Mouse (Mus musculus) thymus, postnatal 25 days (tissue): ENCODE measurements around the gene Hoxa13.

Source experiments
- DNase-seq: peaks from one replicate; pipeline ENCODE4 v3.0.0; 2022

Hoxa13 gene

DNA sequence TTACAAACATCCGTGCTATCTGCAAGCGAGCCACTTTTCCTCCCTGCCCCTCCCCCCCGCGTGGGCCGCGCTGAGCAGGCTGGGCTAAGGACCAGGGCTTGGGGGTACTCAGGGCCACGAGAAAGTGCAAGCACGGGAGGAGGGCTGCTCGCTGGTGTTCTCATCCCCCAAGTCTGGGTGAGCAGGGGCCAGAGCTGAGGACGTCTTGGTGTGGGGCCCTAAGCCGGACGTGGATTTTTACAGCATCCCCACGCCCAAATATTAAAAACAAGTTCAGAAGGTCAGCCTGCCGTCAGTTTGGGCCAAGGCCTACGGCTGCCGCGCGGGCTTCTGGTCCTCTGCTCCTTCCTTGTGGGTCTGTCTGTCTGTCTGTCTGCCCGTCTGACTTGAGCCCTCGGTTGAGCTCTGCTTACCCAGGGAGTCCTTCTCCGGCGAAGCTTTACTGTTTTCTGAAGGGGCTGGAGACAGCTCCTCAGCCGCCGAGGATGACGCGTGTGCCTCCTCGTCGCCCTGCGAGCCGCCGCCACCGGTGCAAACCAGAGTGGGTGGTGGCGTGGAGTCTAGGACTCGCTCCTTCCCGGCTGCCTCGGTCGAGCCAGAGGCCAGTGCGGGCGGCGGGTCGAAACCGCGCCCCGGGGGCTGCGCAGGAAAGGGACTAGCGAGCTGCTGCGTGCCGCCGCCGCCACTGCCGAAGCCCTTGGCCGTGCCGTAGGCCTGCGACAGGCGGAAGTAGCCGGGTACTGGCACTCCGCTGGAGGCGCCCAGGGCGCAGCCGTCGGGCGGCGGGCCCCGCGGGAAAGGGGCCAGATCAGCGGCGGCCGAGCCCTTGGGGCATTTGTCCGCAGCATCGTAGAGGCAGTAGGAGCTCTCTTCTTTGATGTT lies 26.9 kb downstream of the Hoxa13 start:
- DNase-seq, result peak; percentile 25

DNA sequence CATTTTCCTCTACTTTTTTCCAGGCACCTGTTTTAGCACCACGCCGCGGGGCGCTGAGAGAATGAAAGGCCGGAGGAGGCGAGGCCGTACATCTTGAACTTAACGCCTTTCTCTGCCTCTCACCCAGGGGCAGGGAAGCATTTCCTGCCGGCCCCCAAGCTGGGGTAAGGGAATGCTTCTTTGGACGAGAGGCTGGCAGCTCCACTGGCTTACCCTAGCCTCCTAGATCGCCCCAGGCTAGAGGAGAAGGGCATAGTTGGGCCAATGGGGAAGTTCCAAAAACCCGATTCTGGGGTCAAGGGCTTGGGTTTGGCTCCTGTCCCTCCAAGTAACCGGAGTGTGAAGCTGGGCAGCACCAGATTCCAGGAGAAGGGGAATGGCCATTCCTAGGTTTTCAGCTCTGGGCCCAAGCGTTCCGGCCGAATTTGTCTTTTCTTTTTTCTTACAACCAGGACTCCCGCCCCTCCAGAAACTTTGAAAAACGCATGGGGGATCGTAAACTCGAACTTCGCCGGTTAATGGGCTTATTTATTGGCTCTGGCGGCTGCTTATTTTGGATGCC lies 27.6 kb downstream of the Hoxa13 start:
- no peak for DNase-seq

DNA sequence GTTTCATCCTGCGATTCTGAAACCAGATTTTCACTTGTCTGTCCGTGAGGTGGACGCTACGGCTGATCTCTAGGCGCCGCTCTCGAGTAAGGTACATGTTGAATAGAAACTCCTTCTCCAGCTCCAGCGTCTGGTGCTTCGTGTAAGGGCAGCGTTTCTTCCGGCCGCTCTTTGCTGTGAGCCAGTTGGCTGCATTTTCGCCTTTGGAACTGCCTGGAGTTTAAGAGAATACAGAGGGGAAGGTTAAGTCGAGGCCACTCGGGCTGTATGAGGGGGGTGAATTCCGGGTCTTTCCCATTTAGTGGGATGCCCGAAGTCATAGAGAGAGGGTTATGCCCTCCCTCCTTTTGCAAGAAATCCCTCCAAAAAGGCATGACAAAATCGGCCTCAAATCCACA lies 28.1 kb downstream of the Hoxa13 start:
- DNase-seq, result peak; percentile 18

DNA sequence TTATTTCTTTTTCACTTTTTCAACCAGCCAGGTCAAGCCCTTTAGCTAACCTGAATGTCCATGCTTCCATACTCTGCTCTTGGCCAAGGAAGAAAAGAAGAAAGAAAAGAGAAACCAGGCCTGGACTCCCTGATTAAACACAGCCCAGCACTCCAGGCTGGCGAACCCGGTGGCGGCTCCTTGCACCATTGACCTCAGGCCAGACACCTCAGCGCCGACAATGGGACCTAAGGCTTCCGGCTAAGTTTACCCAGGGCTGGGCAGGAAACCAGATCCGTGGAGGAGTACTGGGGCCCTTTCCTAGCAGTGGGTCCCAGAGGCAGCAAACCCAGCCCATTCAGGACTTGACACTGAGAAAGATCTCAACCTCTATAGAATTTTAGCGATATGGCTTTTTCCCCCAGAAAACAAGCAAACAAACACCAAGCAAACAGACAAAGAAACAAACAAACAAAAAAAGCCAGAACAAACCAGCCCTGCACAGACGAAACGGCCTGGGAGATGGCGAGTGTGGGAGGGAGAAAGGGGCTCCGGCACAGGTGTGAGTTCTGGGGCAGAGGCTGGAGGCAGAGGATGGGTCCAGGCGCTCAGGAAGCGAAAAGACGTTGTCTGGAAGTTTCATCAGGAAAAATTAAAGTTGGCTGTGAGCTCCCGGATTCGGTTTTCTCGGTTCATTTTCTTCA lies 28.7 kb downstream of the Hoxa13 start:
- DNase-seq, result peak; percentile 7

DNA sequence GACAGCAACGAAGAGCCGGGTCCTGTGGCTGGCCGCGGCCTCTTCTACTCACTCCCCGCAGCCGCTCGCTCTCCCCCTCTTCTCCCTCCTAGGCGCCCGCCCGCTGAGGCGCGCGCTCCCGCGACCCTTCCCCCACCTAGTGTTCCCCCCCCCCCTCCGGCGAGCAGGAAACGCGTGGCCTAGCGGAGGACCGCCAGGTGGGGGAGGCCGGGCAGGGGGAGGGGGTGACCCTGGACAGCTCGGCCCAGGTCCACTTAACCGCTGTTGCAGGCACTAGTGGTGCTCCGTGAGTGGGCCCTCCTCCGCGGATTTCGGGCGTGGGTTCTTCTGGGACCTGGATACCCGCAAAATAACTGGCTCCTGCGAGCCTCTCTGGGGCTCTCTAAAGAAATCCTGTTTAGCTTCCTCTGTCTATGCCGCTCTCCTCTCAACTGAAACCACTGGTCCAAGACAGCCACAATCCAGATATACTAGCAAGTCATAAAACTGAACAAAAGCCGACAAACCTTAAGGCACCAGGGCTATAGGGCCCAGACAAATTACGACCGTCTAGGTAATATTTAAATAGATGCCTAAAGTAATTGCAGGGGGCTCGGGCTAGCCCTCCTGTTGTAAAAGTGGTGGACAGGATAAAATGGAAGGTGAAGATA lies 30.0 kb downstream of the Hoxa13 start, which contains the start of gene Hoxa9:
Hoxa9 (minus strand) TSS at position 574 of the 650 bp plus-strand sequence.
- DNase-seq, result no peak

DNA sequence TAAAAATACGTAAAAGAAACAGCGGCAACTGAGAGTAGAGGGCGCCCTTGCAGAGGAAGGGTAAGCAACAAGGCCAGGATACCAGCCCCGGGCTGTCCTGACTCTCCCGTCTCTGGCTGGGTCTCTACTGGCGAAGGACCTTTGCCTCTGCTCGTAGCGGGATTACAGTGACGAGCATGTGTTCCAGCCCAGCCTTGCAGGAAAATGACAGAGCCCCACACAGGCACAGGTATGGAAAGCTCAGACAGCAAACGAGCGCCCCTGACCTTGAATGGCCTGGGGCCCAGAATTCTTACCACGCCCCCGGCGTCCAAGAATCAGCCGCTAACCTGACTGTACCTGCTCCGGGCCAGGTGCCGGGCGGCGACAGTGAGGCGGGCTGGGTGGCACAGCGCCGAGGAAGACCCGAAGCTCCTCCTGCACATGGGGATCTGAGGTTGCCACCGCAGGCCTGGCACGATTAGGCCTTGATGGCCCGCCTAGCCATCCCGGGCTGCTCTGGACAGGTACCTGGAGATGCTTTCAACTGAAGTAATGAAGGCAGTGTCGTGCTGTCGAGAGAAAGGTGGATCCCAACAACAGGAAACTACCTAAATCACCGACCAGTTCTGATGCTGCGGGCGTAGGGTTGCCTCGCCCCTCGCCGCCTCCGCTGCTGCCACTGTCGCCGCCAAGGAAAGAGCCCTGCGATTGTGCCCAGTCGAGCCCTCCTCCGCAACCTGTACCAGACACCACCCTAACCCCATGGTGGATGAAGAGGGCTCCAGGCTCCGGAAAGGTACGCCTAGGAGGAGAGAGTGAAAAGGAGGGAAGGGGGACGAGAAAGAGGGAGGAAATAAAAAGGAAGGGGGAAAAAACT lies 30.9 kb downstream of the Hoxa13 start:
- DNase-seq, result no peak

DNA sequence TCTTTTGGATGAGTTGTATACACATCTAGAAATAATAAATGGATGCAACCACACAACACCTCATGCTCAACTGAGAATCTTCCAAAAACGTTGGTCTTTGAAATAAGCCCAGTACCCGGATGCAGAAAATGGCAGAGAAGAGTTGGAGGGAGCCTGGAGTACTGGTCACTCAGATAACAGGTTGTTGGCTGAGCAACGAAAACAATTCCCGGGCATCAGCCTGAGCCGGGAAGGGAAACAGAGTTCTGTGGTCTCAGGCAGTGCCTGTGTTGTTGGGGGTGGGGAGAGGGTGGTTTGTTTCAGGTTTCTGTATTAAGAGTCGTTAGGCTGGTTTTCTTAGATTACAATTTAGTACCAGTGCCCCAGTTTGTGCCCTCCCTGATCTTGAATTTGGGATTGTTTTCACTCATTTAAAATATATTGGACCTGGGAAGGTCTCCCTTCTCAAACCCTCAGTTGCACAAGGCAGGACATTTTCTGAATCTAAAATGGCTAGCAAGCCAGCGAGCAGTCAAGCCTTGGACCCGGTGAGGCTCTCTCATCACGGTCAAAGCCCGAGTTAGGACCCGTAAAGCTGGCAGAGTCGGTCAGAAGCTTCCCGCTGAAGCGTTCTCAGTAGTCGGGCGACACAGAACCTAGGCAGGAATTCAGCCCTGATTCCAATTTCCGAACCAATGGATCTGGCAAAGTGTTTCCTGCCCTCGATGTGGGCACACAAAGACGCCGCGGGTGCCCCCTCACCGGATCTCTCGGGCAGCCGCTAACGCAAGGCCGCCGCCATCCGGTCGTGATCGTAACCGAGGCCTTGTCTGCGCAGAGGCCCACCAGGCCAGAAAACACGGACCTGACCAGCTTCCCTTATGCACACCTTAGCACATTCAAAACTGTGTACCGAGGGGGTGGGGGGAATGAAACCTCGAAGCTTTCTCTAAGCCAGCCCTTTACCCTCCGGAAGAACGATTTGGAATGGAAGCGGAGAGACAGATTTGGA lies 31.9 kb downstream of the Hoxa13 start:
- DNase-seq, result peak; percentile 21

DNA sequence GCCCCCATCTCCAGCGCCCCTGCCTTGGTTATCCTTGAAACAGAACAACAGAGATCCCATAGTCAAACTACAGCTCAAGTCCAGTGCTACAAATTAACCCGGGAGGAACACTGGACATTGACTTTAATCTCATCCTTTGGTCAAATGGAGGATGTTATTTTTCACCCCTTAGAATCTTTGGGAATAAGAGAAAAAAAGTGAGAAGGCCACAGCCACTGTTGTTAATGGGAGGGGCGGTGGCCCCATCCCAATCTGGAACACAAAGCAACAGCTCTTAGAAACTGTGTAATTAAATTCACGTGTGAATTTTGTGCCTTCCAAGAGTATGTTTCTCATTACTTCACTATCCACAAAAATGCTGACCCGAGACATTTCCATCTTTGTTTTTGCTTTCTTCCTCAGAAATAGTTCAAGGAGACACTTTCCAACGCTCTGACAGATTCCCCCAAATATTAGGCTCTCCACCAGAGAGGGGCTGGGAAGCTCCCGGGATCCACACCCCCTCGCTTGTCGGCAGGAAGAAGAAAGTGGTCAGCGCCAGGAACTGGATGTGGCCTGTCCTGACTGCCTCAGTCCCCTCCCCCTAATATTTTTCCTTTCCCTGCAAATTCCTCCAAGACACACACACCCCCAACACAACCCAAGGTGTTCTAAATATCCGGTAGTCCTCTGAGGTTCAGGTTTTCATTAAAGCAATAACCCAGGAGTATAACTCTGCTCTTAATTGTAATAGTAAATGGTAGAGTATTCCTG lies 33.0 kb downstream of the Hoxa13 start:
- no peak for DNase-seq

DNA sequence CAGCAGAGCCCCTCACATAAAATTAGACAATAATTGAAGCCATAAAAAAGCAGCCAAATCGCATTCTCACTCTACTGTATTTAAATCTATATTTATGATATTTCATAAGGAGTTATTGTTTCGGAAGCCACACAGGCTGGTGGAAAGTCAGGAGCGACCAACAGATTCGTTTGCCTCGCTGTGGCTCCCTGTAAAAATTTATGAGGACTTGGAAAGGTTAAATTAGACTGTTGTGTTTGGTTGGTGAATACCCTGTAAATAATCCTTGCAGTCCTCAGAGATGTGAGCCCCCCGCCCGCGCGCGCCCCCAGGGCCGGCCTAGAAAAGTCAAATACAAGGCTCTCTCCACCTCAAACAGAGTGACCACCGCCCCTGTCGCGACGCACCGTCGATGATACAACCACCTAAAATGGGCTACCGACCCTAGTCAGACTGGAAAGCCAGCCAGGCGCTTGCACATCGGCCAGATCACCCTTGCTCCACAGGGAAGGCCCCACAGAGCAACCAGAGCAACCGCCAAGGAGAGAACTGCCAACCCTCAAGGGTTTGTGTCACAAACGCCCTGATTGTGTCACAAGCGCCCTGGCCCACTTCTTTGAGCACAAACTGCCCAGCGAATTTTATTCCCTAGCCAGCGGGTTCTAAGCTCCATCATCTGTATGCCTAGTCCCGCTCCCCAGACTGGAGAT lies 34.0 kb downstream of the Hoxa13 start:
- no peak for DNase-seq

DNA sequence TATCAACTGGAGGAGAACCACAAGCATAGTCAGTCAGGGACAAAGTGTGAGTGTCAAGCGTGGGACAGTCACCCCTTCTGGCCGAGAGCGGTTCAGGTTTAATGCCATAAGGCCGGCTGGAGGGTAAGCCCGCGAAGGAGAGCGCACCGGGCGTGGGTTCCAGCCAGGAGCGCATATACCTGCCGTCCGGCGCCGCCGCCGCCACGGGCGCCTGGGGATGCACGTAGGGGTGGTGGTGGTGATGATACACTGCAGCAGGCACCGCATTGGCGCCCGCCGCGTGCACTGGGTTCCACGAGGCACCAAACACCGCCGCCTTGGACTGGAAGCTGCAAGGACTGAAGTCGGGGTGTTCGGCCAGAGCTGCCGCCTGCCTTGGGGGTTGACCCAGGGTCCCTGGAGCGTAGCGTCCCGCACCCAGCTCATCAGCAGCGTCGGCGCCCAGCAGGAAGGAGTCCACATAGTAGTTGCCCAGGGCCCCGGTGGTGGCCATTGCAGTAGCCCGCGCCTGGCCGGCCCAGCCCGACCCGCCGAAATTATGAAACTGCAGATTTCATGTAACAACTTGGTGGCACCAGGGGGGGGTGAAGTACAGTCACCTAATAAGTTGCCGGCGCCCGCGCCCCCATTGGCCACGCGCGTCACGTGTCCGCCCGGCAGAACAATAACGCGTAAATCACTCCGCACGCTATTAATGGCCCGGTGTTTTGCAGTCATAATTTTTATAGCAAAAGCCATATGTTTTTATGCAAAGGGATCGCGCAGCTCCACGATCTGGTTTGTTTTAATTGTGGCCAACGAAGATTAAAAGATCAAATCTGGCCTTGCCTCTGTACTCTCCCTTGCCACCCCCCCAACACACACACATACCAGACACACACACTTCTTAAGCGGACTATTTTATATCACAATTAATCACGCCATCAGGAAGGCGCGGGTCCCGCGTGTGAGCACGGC lies 34.8 kb downstream of the Hoxa13 start:
- peak; percentile 7 for DNase-seq

DNA sequence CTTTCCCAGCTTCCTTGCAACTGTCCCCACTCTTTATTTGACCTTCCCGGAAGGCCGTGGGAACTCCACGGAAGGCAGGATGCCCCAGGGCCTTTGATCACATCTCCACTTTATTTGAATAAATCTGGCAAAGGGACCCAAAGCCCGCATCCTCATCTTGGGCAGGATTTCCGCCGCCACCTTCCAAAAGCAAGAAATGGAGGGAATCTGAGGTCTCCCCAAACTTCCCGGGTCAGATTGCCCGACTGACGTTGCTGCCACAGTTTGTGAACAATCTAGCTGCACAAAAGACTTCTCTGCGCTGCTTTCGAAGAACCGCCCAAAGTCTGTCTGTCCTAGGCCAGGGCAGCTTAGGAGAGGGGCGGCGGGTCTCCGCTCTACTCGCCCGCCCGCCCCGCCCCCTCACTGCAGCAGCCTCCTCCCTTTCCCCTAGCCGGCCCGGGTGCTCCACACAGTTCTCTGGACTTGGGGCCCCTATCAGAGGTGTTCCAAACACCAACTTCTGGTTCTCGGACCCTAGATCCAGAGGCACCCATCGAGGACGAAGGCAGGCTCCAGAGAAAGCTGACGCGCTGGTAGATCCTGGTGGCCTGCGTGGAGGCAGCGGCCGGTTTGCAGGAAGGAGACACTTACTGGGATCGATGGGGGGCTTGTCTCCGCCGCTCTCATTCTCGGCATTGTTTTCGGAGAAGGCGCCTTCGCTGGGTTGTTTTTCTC lies 35.6 kb downstream of the Hoxa13 start:
- DNase-seq, result no peak

DNA sequence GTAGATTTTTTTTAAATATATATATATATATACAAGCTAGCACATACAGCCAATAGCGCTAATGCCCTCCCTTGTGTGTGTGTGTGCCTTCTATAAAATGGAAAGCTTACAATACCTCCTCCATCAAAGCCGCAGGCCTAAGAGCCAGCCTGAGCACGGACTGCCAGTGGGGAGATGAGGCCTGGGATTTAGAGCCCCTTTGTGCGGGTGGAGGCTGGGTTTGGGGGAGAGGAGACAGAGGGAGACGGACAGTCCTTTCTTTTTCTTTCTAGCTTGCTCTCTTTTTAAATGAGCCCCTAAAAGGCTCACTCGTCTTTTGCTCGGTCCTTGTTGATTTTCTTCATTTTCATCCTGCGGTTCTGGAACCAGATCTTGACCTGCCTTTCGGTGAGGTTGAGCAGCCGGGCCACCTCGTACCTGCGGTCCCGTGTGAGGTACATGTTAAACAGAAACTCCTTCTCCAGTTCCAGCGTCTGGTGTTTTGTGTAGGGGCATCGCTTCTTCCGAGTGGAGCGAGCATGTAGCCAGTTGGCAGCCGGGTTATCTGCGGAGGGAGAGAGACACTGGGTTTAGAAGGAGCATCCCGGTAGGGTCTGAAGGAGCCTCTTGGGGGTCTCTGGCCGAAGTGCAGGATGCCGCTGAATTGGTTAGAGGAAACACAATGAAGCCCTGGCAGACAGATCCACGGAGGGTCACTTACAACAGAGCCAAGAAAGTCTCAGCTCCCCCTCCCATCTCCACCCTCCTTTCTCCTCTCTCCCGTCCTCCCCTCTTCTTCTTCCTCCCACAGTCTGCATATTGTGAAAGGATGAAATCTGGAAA lies 36.5 kb downstream of the Hoxa13 start:
- no peak for DNase-seq

DNA sequence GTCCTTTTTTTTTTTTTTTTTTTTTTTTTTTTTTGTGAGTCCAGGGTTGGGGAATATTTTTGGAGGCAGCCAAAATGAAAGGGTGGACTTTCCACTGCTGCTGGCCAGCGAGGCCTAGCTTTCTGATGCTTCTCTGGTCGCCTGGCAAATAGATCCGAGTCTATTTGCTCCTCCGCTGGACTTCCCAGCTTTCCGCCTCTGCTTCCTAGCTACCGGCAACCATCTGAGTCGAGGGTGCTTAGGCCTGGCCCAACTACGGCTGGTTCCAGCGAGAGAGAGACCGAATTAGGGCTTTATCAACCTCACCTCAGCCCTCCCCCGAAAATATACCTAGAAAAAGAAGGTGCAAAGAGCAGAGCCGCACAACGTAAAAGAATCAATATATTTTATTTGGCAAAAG lies 38.0 kb downstream of the Hoxa13 start:
- no peak for DNase-seq

DNA sequence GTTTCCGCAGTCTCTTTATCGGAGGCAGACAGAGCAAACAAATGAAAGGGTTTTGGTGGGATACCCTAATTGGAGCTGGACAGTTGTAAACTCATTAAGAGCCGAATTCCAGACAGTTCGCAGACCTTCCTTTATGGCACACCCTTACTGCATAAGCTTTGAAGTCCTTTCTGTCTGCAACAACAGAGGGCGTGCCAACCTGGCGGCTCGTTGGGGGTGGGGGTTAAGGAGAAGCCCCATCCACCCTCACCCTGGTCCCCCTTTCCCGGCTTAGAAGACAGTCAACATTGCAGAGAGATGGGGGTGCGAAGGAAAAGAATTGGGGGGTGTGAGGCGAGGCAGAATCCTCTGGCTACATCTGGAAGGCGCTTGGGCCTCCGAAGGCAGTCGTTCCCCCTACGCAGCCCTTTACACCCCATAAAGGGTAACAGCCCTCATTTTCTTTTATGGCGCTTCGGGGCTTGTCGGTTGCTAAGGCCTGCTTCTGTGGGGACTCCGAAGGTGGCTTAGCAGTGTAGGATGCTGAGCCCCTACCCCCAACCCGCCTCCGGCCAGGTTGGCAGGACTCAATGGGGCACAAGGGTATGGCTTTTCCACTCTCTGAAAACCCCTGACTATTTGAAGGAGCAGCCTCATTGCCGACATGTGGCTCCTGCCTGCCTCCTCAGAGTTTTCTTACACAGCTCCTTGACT lies 38.5 kb downstream of the Hoxa13 start:
- no peak for DNase-seq

DNA sequence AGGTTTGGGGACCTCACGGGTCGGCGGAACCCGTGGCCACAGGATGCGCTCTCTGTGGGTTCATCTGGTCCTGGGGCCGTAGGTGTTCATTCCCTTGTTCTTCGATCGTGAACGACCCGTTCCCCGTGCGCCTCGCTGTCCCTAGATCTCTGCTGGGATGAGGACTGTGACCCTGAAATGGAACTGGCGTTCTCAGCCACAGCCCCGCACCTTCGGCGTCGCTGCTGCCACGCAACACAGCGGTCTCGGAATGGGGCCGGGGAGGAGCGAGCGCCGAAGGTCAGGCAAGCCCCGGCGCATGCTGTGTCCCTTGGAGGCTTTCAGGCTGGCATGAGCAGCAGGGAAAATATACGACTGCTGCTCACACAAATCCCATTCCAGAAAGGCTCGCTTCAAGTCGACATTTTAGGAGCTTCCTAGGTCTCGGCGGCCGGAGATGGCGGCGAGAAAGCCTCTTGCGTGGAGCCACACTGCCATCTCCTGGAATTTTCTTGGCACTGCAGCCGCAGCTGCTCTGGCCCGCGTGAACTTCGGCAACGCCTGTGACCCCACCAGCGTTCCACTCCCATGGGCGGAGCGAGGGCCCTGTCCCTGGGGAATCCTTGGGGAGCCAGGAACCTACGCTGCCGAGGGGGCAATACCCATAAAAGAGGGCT lies 39.2 kb downstream of the Hoxa13 start, which contains the start of gene Hoxa7:
Hoxa7 (minus strand) TSS at position 518 of the 656 bp plus-strand sequence.
- DNase-seq, result peak; percentile 84
